Mouse (Mus musculus): ENCODE data around the gene Spata31d1a.
"Not testable (repeated sequence)": the region's sequence is repeated elsewhere in the genome, so short reads cannot be mapped to it uniquely, and the experiment has no call there.

The Spata31d1a gene

DNA sequence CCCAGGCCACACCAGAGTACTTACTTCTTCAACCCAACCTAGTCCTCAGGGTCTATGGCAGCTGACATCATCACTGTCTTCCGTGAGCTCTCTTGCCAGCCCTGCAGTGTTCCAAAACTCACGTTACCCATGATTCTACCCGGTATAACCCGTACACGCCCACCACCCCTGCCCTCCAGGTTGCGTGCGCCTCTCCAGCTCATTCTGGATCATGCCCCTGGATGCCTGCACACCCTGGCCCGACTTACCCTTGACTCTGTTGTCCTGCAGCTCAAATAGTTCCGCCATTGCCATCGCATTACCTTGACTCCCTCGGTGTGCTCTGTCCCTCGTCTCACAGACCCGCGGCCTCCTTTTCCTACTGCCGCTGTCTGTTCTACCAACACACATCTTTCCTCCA is at the start of gene Spata31d1a:
Gene Spata31d1a (minus strand): TSS at position 101 of the 400 bp plus-strand sequence.
- in situ Hi-C loops (cut with MboI, MseI), result no loop called here

DNA sequence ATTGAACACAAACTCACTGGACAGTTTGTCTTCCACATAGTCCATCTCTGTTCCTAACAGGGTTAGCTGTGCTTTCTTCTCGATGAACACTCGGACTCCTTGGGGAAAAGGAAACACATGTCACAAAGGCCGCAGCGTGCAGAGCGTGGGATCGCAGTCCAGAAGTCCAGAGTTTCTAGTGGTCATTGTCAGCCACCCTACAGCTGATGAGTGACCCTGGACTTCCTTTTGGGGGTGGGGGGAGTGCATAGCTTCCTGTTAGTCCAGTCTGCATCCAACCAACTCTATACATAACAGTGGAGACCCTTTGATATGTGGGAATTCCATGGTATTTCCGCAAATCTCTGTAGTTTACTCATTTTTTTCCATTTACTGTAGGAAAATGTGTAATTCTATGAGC is 46.8 kb upstream of the Spata31d1a start:
- in situ Hi-C loops (cut with MboI, MseI), result loop anchor here in 1 of 2 experiments (10.0 to 25.0 kb wide), 2 partner anchors 708 to 1370 kb away; partner anchors contain the start of gene 2210016F16Rik

DNA sequence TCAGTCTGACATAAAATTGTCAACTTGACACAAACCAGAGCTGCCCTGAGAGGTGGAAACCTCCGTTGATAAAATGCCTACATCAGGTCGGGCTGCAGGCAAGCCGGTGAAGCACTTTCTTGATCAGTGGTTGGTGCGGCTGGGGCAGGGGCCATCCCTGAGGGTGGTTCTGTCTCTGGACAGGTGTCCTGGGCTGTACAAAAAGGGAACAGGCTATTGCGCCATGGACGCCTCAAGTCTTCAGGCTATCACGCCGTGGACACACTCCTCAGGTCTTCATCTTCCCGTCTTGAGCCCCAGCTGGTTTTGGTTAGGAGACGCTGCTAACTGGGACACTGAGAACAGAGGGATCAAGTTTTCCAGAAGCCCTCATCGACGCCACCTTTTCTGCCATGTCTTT is 40.2 kb upstream of the Spata31d1a start:
- in situ Hi-C loops (cut with MboI, MseI), result loop anchor here in 1 of 2 experiments (10.0 to 25.0 kb wide), 2 partner anchors 714 to 1363 kb away; partner anchors contain the start of gene 2210016F16Rik

DNA sequence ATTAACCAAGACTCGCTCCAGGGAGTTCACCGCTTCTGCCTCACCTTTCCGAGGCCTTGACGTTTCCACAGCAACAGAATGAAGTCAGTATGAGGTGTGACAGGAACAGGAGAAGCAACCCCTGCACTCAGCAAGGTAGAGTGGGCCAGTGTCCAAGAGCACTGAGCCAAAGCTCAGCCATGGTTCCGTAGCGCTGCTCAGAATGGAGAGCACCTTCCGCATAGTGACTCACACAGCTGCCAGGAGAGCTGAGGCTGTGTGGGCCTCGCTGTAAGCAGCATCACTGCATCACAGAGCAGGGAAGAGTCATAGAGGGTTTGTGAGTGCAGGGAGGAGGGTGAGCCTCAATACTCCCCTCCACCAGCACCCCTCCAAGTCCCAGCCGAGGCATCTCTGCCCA is 36.6 kb upstream of the Spata31d1a start, which contains the start of gene 1700014D04Rik:
Gene 1700014D04Rik (minus strand): TSS at position 42 of the 400 bp plus-strand sequence.
- in situ Hi-C loops (cut with MboI, MseI), result no loop called here

DNA sequence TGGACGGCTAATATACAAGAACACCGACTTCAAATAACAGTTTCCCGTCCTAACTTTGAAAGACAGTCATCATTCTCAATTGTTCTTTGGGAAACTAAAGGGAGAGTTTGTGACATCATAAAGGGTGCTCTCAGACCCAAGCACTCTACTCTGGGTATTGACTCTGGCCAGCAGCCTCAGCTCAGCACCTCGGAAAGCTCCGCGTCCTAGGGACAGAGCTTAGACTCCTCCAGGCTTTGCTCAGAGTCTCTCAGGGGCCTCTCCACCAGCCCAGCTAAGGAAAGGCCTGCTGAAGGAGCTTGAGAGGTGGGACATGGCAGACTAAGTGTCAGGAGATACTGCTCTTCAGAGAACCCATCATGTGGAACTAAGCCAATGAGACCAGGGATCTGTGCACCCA is 36.0 kb upstream of the Spata31d1a start:
- in situ Hi-C loops (cut with MboI, MseI), result no loop called here

DNA sequence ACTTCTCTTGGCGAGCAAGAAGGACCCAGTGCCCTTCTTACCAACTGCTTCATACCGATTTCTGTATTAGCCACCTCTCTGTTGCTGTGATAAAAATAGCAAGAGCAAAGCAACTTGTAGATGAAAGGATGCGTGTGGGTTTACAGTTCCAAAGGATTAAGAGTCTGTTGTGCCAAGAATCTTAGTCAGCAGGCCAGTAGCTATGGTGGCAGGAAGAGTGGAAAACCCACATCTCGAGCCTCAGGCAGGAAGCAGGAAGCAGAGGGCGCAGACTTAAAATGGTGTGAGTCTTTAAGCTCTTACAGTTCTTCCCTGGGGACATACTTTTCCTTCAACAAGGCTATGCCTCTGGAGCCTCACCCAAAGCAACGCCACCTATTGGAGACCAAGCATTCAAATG is 35.3 kb upstream of the Spata31d1a start:
- in situ Hi-C loops (cut with MboI, MseI), result no loop called here

DNA sequence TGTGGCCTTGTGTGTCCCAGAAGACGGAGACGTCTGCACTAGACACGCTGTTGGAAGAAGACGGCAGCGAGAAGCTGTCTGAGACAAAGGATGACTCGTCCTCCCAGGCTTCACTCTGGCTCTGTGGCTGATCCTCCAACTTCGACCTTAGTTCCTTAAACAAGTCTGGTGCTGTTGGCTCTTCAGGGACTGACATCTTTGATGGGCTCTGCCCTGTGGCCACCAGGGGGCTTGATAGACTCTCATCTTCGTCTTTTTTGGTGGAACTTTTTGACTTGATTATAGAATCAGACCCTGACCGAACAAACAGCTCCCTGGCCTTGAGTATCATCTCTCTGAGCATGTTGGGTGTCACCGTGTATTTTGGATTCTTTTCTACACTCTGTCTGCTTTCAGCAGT is 31.6 kb upstream of the Spata31d1a start:
- in situ Hi-C loops (cut with MboI, MseI), result no loop called here

DNA sequence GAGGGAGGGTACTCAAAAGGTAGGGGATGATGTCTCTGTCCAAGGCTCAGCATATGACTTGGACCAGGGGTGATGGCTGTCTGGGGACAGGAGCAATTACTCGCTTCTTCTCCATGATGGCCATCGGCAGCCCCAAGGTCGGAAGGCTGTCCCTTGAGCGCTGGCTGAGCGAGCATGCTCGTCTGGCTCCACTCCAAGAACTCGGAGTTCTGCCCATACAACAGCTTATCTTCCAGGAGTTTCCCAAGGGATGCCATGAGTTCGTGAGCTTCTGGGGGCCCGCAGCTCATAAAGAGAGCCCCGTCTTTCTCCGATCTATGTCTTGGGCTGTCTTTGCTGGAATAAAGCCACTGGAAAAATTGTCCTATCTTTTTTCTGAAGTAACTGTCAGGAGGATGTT is 31.0 kb upstream of the Spata31d1a start:
- in situ Hi-C loops (cut with MboI, MseI), result no loop called here

DNA sequence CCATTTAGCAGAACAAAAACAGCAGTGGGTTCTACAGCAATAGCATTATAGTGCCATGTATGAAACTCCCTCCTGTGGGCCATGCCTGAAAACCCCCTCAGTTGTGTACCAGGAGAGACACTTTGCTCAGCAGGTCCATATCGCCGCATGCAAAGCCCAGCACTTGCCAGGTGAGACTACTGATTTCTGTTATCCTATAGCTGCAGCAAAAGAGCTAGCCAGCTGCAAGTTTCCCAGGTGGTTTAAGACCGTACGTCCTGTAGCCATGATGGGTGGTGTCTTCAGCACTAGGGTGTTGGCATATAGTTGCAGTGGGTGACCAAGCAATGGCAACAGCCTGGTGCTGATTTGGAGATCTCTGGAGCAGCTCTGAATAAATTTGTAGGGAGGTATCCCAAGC is 29.3 kb upstream of the Spata31d1a start:
- in situ Hi-C loops (cut with MboI, MseI), result no loop called here

DNA sequence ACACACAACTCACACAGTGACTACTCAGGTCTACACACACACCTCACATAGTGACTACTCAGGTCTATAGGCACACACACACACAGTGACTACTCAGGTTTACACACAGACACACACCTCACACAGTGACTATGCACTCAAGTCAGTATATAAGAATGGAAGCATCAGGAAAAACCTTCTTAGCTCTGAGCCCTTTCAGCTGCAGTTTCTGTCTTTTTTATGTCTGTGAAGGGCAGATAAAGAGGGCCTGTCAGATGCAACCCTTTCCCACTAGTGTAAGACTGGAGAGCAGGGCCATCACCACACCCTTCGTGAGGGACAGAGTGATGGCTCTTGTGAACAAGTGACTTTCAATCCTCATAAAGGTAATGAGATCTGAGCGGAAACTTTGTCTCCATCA is 28.3 kb upstream of the Spata31d1a start:
- in situ Hi-C loops (cut with MboI, MseI), result no loop called here

DNA sequence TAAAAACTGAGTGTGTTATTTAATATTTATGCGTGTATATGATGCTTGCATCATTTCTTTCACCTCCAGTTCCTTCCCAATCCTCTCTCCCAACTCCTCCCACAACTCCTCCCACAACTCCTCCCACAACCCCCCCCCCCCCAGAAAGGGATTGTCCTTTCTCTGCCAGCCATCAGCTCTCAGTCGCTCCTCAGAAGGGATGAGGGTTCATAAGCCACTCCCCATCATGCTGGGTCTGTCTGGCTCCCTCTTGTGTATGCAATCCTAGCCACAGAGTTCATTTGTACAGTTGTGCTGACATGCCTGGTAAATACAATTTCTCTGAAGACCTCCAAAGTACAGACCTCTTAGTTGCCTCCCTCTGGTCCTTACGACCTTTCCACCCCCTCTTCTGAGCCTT is 25.1 kb upstream of the Spata31d1a start:
- in situ Hi-C loops (cut with MboI, MseI), result no loop called here

DNA sequence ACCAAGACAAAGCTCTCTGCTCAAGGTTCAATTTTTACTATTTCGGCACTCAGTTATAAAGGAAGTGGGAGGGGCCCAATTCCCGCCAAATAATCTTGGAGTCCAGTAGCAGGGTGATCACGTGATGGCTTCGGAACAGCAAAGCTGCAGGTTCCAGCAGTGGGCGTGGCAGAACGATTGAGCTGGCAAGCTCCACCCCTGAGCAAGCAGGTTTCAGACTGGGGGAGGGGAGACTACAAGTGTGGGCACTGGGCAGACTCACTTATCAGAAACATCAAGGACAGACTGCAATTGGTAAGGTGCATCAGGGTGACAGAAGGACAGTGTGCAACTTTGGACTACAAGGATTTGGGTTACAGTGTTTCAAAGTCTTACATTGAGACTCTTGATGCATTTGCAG is 24.2 kb upstream of the Spata31d1a start:
- in situ Hi-C loops (cut with MboI, MseI), result loop anchor here in 1 of 2 experiments (5.0 kb wide), 1 partner anchor 1092 kb away; no protein-coding TSS in a partner anchor

DNA sequence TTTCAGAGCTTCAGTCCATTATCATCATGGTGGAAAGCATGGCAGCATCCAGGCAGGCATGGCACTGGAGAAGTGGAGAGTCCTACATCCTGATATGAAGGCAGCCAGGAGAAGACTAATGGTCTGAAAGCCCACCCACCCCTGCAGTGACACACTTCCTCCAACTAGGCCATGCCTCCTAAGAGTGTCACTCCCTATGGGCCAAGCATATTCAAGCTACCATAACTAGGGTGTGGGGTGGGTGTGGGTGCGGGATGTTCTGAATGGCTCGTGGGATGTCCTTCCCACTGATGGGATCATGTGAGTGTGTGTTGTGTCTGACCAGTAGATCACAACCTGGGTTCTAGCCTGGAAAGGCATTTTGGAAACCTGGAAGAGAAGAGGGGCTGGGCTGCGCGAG is 23.8 kb upstream of the Spata31d1a start:
- in situ Hi-C loops (cut with MboI, MseI), result loop anchor here in 1 of 2 experiments (5.0 kb wide), 1 partner anchor 1092 kb away; no protein-coding TSS in a partner anchor

DNA sequence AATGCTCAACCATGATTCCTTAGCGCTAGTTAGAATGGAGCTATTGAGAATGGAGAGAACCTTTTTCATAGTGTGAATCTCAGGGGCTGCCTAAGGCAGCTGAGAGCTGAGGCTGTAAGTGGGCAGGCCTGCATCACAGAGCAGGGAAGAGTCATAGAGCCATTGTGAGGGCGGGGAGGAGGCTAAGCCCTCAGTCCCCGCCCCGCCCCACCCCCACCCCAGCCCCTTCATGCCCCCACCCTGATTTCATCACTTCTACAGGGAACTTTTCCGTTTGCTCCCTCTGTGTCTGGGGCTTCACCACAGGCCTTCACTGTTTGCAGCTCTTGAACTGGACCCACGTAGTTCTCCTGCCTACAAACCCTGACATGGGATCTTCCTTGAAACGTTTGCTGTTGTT is 21.5 kb upstream of the Spata31d1a start, which contains the start of gene Spata31d1d:
Gene Spata31d1d (minus strand): TSS at position 101 of the 400 bp plus-strand sequence.
- in situ Hi-C loops (cut with MboI, MseI), result loop anchor here in 1 of 2 experiments (5.0 kb wide), 1 partner anchor 1089 kb away; no protein-coding TSS in a partner anchor

DNA sequence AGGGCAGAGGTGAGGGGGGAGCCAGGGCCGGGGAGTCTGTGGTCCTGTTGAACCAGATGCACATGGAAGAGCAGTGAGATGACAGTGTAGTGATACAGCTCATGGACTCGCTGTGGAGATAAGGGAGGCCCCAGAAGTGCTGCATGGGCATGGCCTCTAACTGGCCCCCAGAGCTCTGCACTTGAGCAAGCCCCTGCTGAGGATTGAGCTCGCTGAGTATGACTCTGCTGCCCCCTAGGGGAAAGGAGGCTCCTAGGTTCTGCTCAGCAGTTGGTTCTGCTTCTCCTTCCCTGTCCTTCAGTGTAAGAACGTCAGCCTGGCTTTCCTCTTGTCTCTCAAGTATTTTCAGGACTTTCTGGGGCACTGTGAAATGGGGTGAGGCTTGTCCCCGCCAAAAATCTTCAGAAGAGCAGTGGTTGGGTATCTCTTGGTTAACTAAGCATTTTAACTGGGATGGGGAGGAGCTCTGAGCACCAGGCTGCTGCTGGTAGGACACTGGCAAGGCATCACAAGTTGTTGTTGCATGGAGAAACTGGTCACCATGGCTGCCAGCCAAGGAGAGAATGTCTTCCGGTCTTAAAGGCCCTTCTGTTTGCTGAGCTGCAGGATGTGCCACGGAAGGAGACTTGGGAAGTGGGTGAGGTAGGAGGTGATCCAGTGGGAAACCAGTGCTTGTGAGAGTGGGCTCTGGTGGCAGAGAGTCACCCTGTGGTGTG is 18.4 kb upstream of the Spata31d1a start:
- in situ Hi-C loops (cut with MboI, MseI), result loop anchor here in 1 of 2 experiments (5.0 kb wide), 1 partner anchor 86 kb away; no protein-coding TSS in a partner anchor

DNA sequence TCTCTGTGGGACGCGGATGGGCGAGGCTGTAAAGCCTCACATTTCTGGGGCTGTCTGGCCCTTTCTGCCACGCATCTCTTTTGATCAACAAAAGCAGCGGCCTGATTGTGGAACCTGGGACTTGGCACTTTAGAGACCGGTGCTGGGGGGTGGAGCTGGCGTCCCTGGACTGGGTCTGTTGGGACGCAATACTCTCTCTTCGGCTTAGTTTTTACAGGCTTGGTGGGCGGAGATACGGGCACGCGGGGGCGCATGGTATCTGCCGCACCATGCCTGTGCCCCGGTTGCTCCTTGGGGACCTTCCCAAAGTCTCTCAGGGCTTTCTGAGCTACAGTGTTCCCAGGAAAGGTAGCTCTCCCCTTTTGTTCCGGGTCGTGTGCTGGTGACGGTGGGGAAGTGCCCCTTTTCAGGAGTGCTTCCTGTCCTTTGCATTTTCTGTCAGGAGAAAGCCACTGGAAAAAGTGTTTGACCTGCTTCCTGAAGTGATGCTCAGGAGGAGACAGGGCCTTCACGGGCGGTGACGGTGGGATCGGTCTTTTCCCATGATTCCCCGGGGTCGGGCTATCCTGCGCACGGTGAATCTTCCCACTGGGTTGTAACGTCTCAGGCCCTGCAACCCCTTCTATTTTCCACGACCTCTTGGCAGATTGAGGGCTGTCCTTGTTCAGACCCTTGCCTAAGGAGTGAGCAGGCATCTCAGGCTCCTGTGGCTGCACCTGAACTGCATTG is 16.2 kb upstream of the Spata31d1a start:
- in situ Hi-C loops (cut with MboI, MseI), result loop anchor here in 1 of 2 experiments (5.0 kb wide), 1 partner anchor 84 kb away; no protein-coding TSS in a partner anchor

DNA sequence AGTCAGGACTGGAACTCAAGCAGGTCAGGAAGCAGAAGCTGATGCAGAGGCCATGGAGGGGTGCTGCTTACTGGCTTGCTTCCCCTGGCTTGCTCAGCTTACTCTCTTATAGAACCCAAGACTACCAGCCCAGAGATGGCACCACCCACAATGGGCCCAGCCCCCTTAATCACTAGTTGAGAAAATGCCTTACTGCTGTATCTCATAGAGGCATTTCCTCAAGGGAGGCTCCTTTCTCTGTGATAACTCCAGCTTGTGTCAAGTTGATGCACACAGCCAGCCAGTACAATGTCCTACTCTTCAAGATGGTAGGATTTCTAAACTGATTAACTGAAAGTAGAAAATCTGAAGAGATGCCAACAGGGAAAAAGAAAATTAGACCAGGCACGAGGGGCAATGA is 12.0 kb upstream of the Spata31d1a start:
- in situ Hi-C loops (cut with MboI, MseI), result not testable (repeated sequence)

DNA sequence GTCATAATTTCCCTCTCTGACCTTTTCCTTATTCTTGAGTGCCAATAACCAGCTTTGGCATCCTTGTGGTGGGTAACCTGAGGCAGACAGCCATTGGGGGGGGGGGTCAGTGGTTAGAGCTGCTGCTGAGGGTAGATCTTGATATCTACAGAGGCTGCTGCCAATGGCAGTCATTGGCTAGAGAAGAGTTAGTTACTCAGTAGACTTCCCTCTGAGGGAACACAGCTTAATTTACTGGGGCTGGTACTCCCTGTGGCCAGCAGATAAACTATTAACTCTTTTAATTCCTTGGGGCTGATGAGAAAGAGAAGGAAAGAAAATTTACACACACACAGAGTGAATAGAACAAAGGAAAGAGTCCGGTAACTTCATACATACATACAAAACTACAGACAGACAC is 9.3 kb upstream of the Spata31d1a start:
- in situ Hi-C loops (cut with MboI, MseI), result no loop called here

DNA sequence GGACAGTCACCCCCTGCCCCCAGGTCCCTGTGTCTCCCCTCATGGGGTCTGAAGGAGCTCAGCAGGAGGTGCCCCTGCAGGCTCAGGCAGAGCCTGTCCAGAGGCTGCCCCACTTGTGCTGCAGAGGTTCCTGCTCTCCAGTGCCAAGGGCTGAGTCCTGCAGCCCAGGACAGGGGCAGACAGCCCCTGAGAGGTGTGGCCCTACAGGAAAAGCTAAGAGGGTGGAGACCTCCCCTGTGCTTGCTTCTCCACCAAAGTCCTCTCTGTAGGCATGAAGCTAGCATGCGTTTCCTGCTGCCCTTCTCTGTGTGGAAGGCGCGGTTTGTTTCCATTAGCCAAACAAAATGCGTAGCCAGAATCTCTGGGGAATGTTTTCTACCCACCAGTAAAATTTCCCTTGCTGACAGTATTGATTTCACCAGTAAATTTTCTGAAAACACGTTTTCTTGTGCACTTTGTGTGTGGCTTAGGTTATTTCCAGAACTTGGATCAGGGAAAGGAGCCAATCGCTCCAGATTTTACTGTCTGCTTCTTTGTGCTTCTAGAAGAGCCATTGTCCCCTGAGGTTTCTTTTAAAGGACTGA is 8.8 kb upstream of the Spata31d1a start:
- in situ Hi-C loops (cut with MboI, MseI), result not testable (repeated sequence)

DNA sequence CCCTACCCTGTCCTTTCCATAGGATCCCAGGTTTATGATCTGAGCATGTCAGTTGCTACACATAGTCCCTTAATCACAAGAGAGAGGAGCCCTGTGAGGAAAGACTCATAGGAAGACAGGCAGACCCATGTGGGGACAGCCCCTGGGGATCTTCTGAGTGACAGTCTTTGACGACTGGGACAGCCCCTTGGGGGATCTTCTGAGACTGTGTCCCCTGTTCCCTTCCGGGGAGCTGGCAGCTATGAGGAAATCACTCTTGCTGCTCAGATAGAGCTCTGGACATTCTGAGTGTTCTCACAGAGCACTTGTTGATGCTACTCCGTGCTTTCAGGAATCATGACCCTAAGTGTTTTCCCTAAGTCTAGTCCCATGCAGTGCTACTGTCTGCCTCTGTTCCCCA is 3.6 kb upstream of the Spata31d1a start:
- in situ Hi-C loops (cut with MboI, MseI), result no loop called here

DNA sequence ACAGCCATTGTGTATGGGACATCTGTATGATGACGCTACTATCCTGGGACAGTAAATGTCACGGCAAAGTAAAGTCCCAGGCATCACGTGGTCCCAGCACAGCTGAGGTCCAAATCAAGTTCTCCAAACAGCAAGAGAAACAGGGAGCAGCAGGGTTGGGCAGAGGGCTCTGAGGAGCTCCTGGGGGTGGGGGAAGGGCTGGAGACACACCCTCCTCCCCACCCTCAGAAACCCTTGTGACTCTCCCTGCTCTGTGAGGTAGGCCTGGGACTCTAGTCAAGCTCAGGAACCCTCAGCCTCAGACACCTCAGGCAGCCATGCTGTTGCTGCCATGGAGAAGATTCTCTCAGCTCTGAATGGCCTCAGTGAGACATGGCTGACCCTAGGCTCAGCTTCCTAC is 1.9 kb upstream of the Spata31d1a start, which contains the start of gene Spata31d1b:
Gene Spata31d1b (plus strand): TSS at position 301 of the 400 bp plus-strand sequence.
- in situ Hi-C loops (cut with MboI, MseI), result not testable (repeated sequence)

DNA sequence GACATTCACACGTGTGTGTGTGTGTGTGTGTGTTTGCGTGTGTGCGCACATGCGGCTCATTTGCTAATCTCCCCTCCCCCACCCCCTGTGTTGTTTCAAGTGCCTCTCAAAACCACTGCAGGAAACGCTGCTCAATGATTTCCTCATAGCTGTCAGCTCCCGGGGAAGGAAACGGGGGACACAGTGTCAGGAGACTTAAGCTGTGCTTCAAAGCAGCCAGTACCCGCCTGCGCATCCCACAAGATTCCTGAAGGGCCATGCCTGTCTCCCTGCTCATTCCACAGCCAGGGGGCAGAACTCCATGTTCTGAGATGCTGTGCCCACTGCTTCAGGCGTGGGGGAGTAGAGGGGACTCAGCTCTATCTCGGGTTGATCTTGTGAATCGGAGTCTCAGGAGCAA is 5.6 kb downstream of the Spata31d1a start:
- in situ Hi-C loops (cut with MboI, MseI), result no loop called here
